Mouse (Mus musculus): ENCODE results near the gene Rab11fip4.
A peak's percentile ranks its signal among the peaks of the same experiment; 100 is the strongest.
"Not testable (repeated sequence)": the region's sequence is repeated elsewhere in the genome, so short reads cannot be mapped to it uniquely, and the experiment has no call there.

Gene Rab11fip4

GRCm38 (mm10) chr11:79678363-79679153 is 87.5 kb downstream of the Rab11fip4 start:
- DNase-seq (ENCODE audit: low spot score), result no peak

GRCm38 (mm10) chr11:79679929-79680328 is 88.9 kb downstream of the Rab11fip4 start:
- no peak for DNase-seq (ENCODE audit: low spot score)

GRCm38 (mm10) chr11:79680559-79680958 is 89.5 kb downstream of the Rab11fip4 start:
- no peak for DNase-seq (ENCODE audit: low spot score)

GRCm38 (mm10) chr11:79681182-79681581 is 90.2 kb downstream of the Rab11fip4 start:
- no peak for DNase-seq (ENCODE audit: low spot score)

GRCm38 (mm10) chr11:79681798-79682197 is 90.8 kb downstream of the Rab11fip4 start:
- no peak for DNase-seq (ENCODE audit: low spot score)

- no peak for DNase-seq (ENCODE audit: low spot score)
Measured at GRCm38 (mm10) chr11:79685109-79685508, 94.1 kb downstream of the Rab11fip4 start.

- peak; percentile 61 for DNase-seq (ENCODE audit: low spot score)
Measured at GRCm38 (mm10) chr11:79686501-79687121, 95.6 kb downstream of the Rab11fip4 start.

GRCm38 (mm10) chr11:79689916-79690315 is 98.9 kb downstream of the Rab11fip4 start:
- DNase-seq (ENCODE audit: low spot score), result no peak

GRCm38 (mm10) chr11:79691513-79691912 is 100.5 kb downstream of the Rab11fip4 start:
- no peak for DNase-seq (ENCODE audit: low spot score)

- no peak for DNase-seq (ENCODE audit: low spot score)
Measured at GRCm38 (mm10) chr11:79696390-79697307, 105.6 kb downstream of the Rab11fip4 start.

GRCm38 (mm10) chr11:79698071-79698470 is 107.1 kb downstream of the Rab11fip4 start:
- DNase-seq (ENCODE audit: low spot score), result no peak

GRCm38 (mm10) chr11:79698542-79698941 is 107.5 kb downstream of the Rab11fip4 start:
- DNase-seq (ENCODE audit: low spot score), result not testable (repeated sequence)

GRCm38 (mm10) chr11:79701466-79701865 is 110.5 kb downstream of the Rab11fip4 start:
- no peak for DNase-seq (ENCODE audit: low spot score)

GRCm38 (mm10) chr11:79702092-79702491 is 111.1 kb downstream of the Rab11fip4 start:
- no peak for DNase-seq (ENCODE audit: low spot score)

GRCm38 (mm10) chr11:79703452-79703851 is 112.4 kb downstream of the Rab11fip4 start:
- peak; percentile 70 for DNase-seq (ENCODE audit: low spot score)

GRCm38 (mm10) chr11:79703885-79704291 is 112.9 kb downstream of the Rab11fip4 start:
- DNase-seq (ENCODE audit: low spot score), result peak; percentile 48

GRCm38 (mm10) chr11:79704318-79705150 is 113.5 kb downstream of the Rab11fip4 start:
- DNase-seq (ENCODE audit: low spot score), result peak; percentile 91

- no peak for DNase-seq (ENCODE audit: low spot score)
Measured at GRCm38 (mm10) chr11:79707084-79707483, 116.1 kb downstream of the Rab11fip4 start.

GRCm38 (mm10) chr11:79710868-79711765 is 120.1 kb downstream of the Rab11fip4 start:
- peak; percentile 27 for DNase-seq (ENCODE audit: low spot score)

GRCm38 (mm10) chr11:79711766-79712369 is 120.9 kb downstream of the Rab11fip4 start:
- DNase-seq (ENCODE audit: low spot score), result no peak

Measured in c-Kit-positive CD71-positive TER-119-positive erythroid progenitor cells, embryonic 14.5 days (primary cell).